In the genomic region with DNA sequence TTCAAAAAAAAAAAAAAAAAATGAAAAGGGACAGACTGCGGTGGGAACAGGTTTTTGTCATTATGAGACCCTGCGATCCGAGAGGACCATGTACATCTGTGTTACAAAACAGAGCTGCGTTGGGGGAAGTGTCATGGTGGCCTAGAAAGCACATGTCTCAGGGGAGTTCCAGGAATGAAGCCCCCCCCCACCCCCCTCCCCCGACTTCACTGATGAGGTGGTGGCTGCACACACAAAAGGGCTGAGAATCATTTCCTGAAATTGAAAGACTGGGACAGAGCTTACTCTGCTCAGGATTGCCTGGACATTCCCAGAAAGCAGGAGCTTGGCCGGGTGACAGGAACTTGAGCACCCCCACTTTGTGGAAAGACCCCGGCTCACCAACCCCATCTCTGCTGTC, we compare ENCODE assay signal across 11 mouse cellular contexts. TPM values are rescaled to one million over a fixed set of nuclear protein-coding genes. Genes with fewer than 3 reads are reported as not detected.
DNase-seq lines count a peak whose midpoint lies in the region; ATAC-seq and TF ChIP-seq lines count a peak whose summit lies in the region.
"Had no signal": no experiment of that assay in that cellular context is flagged by ENCODE, and none has a peak within 500 bp of the region (broad histone marks: within the 10 kb centered on the region; RNA-seq: fewer than 3 reads in every experiment).

No protein-coding gene starts in this region.

- no peak for ATAC-seq in heart, embryonic 15.5 days (replicated peaks; ENCODE audit: insufficient number of reproducible peaks, insufficient read depth, low FRiP score, low read depth)
- no peak for ATAC-seq in stomach, embryonic 14.5 days (ENCODE audit: insufficient number of reproducible peaks, insufficient read depth, low FRiP score, low read depth)
- no peak for ATAC-seq in stomach, postnatal 0 days (ENCODE audit: low FRiP score, low TSS enrichment)

- TF ChIP-seq POLR2A in heart, adult 2 months (IDR thresholded peaks at IDR 0.05; ENCODE audit: insufficient read depth, low read depth, low read length) = no peak

- H3K4me3 ChIP-seq in heart, embryonic 15.5 days = no peak overlapping the region
- no peak overlapping the region for H3K4me3 ChIP-seq in heart, adult 2 months
- no peak overlapping the region for H3K4me3 ChIP-seq in stomach, embryonic 14.5 days (ENCODE audit: low read depth, low read length)
- H3K4me3 ChIP-seq in stomach, postnatal 0 days (ENCODE audit: low read depth, low read length) = no peak overlapping the region
- no peak overlapping the region for H3K4me3 ChIP-seq in limb, embryonic 10.5 days

- intact Hi-C loops in heart, adult 2 months (cut with DNase I) = no loop called here

- no peak for TF ChIP-seq CTCF in heart, adult 2 months (IDR thresholded peaks at IDR 0.05)
- no peak for TF ChIP-seq CTCF in stomach, postnatal 0 days (IDR thresholded peaks at IDR 0.05; ENCODE audit: low read depth)

- H3K27ac ChIP-seq in heart, embryonic 15.5 days = peak overlapping the region; percentile 29
- H3K27ac ChIP-seq in heart, adult 2 months = no peak overlapping the region
- peak overlapping the region; percentile 39; the same call in 1 of the 2 replicates for H3K27ac ChIP-seq in stomach, embryonic 14.5 days (ENCODE audit: low read length)
- H3K27ac ChIP-seq in stomach, postnatal 0 days (replicated peaks) = no peak overlapping the region
- peak overlapping the region; percentile 51; the same call in 1 of the 2 replicates for H3K27ac ChIP-seq in limb, embryonic 10.5 days

- DNase-seq in heart, adult 2 months = no peak
- no peak for DNase-seq in stomach, postnatal 0 days (ENCODE audit: low spot score)
- DNase-seq in limb, embryonic 10.5 days (ENCODE audit: low spot score) = no peak
- no peak for DNase-seq in urinary bladder, postnatal 4 days (ENCODE audit: low spot score in 2 of 2)
- DNase-seq in thymus, adult 18-20 months = no peak
- no peak for DNase-seq in kidney, postnatal 25 days
- DNase-seq: liver had no signal

- no peaks in the 10 kb centered on the region for H3K79me2 ChIP-seq in heart, adult 2 months (replicated peaks; ENCODE audit: control insufficient read depth, insufficient read depth, low read length)

- no peak overlapping the region for H3K4me2 ChIP-seq in heart, embryonic 15.5 days
- H3K4me2 ChIP-seq in stomach, embryonic 14.5 days (replicated peaks; ENCODE audit: low read depth, low read length) = no peak overlapping the region
- H3K4me2 ChIP-seq in stomach, postnatal 0 days (replicated peaks; ENCODE audit: low read depth) = no peak overlapping the region
- H3K4me2 ChIP-seq: heart, embryonic 11.5 days had no signal

- WGBS in heart, embryonic 15.5 days = 66% methylated on average over 7 of the region's 7 CpGs
- 55% methylated on average over 7 of the region's 7 CpGs for WGBS in heart, adult 2 months
- WGBS in stomach, embryonic 14.5 days = 63% methylated on average over 7 of the region's 7 CpGs
- 52% methylated on average over 7 of the region's 7 CpGs for WGBS in stomach, postnatal 0 days
- 77% methylated on average over 7 of the region's 7 CpGs for WGBS in limb, embryonic 10.5 days

- no peak overlapping the region for H3K9ac ChIP-seq in heart, embryonic 15.5 days
- no peak overlapping the region for H3K9ac ChIP-seq in heart, adult 2 months (ENCODE audit: low read depth, low read length)
- no peak overlapping the region for H3K9ac ChIP-seq in stomach, embryonic 14.5 days (replicated peaks; ENCODE audit: low read depth, low read length)
- no peak overlapping the region for H3K9ac ChIP-seq in stomach, postnatal 0 days (ENCODE audit: low read length)

- no peaks in the 10 kb centered on the region for H3K9me3 ChIP-seq in heart, embryonic 15.5 days (replicated peaks)
- no peaks in the 10 kb centered on the region for H3K9me3 ChIP-seq in stomach, embryonic 14.5 days (ENCODE audit: control insufficient read depth, low read depth, low read length)
- no peaks in the 10 kb centered on the region for H3K9me3 ChIP-seq in stomach, postnatal 0 days (ENCODE audit: control insufficient read depth, low read length)
- H3K9me3 ChIP-seq in limb, embryonic 10.5 days (replicated peaks) = 0 out of 2 replicates have a peak, but pooled peaks cover 5% of the 10 kb centered on the region

- peaks cover 7% of the 10 kb centered on the region for H3K4me1 ChIP-seq in heart, embryonic 15.5 days (replicated peaks)
- no peaks in the 10 kb centered on the region for H3K4me1 ChIP-seq in heart, adult 2 months (ENCODE audit: control insufficient read depth, insufficient read depth, low read length)
- peaks cover 8% of the 10 kb centered on the region; the same call in 1 of the 2 replicates for H3K4me1 ChIP-seq in stomach, embryonic 14.5 days (ENCODE audit: control insufficient read depth, insufficient read depth, low read length)
- no peaks in the 10 kb centered on the region for H3K4me1 ChIP-seq in stomach, postnatal 0 days (replicated peaks; ENCODE audit: control insufficient read depth, insufficient read depth)
- H3K4me1 ChIP-seq in limb, embryonic 10.5 days = peaks cover 32% of the 10 kb centered on the region

- no peaks in the 10 kb centered on the region for H3K36me3 ChIP-seq in heart, embryonic 15.5 days
- H3K36me3 ChIP-seq in heart, adult 2 months (ENCODE audit: control insufficient read depth, insufficient read depth, low read length) = no peaks in the 10 kb centered on the region
- H3K36me3 ChIP-seq in stomach, embryonic 14.5 days (ENCODE audit: control insufficient read depth, insufficient read depth, low read length) = no peaks in the 10 kb centered on the region
- no peaks in the 10 kb centered on the region for H3K36me3 ChIP-seq in stomach, postnatal 0 days (ENCODE audit: control insufficient read depth, insufficient read depth, low read length)
- no peaks in the 10 kb centered on the region for H3K36me3 ChIP-seq in limb, embryonic 10.5 days

- TF ChIP-seq EP300 in heart, adult 2 months (IDR thresholded peaks at IDR 0.05; ENCODE audit: insufficient read depth, low read depth, low read length) = no peak
- no peak for TF ChIP-seq EP300 in stomach, postnatal 0 days (optimal IDR thresholded peaks at IDR 0.05)

- H3K27me3 ChIP-seq in heart, embryonic 15.5 days = no peaks in the 10 kb centered on the region
- no peaks in the 10 kb centered on the region for H3K27me3 ChIP-seq in heart, adult 2 months (ENCODE audit: control insufficient read depth, insufficient read depth, low read length)
- H3K27me3 ChIP-seq in stomach, embryonic 14.5 days (ENCODE audit: control insufficient read depth, insufficient read depth, low read length) = no peaks in the 10 kb centered on the region
- H3K27me3 ChIP-seq in stomach, postnatal 0 days (ENCODE audit: control insufficient read depth, insufficient read depth, low read length) = no peaks in the 10 kb centered on the region
- no peaks in the 10 kb centered on the region for H3K27me3 ChIP-seq in limb, embryonic 10.5 days (ENCODE audit: low read depth, poor library complexity, severe bottlenecking)

RNA-seq across cellular contexts. Expression of a gene that starts 54.7 kb away (rescaled TPM):
- polyA plus RNA-seq in heart, embryonic 15.5 days (2015; fragmentation: Nextera tagmentation; extraction: Ambion mirVana) = 2.4 TPM in 2 replicates
- total RNA-seq in heart, adult 2 months (2021) = not detected
- 0.23 TPM in 1 of 2 replicates, not detected in the other for polyA plus RNA-seq in heart, adult 2 months (2012; rRNA removed)
- 30.8 and 36.6 TPM in 2 replicates for polyA plus RNA-seq in stomach, embryonic 14.5 days (2014; fragmentation: Nextera tagmentation; extraction: Ambion mirVana)
- polyA plus RNA-seq in stomach, postnatal 0 days (2015; fragmentation: Nextera tagmentation; extraction: Ambion mirVana) = 28.9 and 29.1 TPM in 2 replicates
- polyA plus RNA-seq in limb, embryonic 10.5 days (2016; fragmentation: Nextera tagmentation; extraction: Ambion mirVana) = 0.46 TPM in 1 of 2 replicates, not detected in the other
- total RNA-seq: layer of hippocampus, adult 18-20 months had no signal

Comparison
In these comparisons a context has a peak if more than half of its experiments do, and no peak if none do; other contexts are left out.
1. H3K27ac ChIP-seq: peak in heart, embryonic 15.5 days (single experiment), stomach, embryonic 14.5 days (single experiment) and limb, embryonic 10.5 days (single experiment); none in heart, adult 2 months (single experiment) and stomach, postnatal 0 days (single experiment).